Mouse (Mus musculus): ENCODE results near the gene Tspan4. TPM values are rescaled to one million over a fixed set of nuclear protein-coding genes. Genes with fewer than 3 reads are reported as not detected.

The Tspan4 gene
- polyA plus RNA-seq, 1 experiment: 0.31 TPM

DNA sequence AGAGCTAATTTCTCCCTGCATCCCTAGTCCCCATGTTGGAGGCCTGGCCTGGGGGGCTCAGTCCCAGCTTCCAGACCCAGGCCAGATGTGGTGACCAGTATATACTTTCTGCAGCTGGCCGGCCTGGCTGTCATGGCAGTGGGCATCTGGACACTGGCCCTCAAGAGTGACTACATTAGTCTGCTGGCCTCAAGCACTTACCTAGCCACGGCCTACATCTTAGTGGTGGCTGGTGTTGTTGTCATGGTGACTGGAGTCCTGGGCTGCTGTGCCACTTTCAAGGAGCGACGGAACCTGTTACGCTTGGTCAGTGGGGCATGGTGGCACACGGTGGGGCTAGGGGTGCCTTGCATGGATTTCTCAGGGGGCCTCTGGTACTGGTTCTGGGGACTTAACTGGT, 5.7 kb upstream of the Tspan4 start:
- H3K4me1 ChIP-seq (ENCODE audit: control insufficient read depth): peaks cover 78% of the 10 kb centered on the region
- peak overlapping the region; percentile 69 for H3K4me3 ChIP-seq (replicated peaks)
- H3K9me3 ChIP-seq (ENCODE audit: control insufficient read depth, low read length): peaks cover 7% of the 10 kb centered on the region; the same call in 1 of the 2 replicates
- TF ChIP-seq TAL1 (IDR thresholded peaks at IDR 0.05; ENCODE audit: low read length) (no peak), GATA1 (IDR thresholded peaks at IDR 0.05; ENCODE audit: low read length) (no peak)
- H3K36me3 ChIP-seq (ENCODE audit: control insufficient read depth): peaks cover 50% of the 10 kb centered on the region
- H3K27me3 ChIP-seq (ENCODE audit: control insufficient read depth): peaks cover 25% of the 10 kb centered on the region

DNA sequence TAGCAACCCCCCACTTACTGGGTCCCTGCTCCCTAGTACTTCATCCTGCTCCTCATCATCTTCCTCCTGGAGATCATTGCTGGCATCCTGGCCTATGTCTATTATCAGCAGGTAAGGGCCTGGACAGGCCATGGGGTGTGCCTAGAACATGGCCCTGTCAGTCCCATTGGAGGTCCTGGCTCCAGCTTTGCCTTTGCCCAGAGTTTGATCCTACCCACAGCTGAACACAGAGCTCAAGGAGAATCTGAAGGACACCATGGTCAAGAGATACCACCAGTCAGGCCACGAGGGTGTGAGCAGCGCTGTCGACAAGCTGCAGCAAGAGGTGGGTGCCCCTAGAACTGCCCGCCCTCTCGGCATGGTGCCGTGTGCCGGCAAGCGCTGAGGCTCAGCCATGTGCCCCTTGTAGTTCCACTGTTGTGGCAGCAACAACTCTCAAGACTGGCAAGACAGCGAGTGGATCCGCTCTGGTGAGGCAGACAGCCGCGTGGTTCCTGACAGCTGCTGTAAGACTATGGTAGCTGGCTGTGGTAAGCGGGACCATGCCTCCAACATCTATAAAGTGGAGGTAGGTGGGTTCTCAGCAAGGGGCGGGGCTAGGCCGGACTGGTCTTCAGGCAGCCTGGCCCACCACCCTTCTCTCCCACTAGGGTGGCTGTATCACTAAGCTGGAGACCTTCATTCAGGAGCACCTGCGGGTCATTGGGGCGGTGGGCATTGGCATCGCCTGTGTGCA, 5.0 kb upstream of the Tspan4 start:
- no peak overlapping the region for H3K4me3 ChIP-seq (replicated peaks)
- TF ChIP-seq TAL1 (IDR thresholded peaks at IDR 0.05; ENCODE audit: low read length) (no peak), GATA1 (IDR thresholded peaks at IDR 0.05; ENCODE audit: low read length) (no peak)

DNA sequence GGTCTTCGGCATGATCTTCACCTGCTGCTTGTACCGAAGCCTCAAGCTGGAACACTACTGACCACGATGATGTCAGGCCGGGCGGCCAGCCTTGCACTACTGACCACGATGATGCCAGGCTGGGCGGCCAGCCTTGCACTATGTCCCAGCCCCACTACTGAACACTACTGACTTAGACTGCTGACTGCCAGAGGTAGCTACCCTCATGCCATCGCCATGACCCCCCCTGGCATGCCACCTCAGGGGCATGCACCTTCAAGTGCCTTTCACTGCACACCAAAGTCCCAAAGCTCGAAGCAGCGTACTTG, 4.4 kb upstream of the Tspan4 start:
- Histone ChIP-seq H3K36me3 (ENCODE audit: control insufficient read depth) (peaks cover 50% of the 10 kb centered on the region), H3K27me3 (ENCODE audit: control insufficient read depth) (peaks cover 13% of the 10 kb centered on the region), H3K9me3 (ENCODE audit: control insufficient read depth, low read length) (no peaks in the 10 kb centered on the region), H3K4me3 (replicated peaks) (no peak overlapping the region), H3K4me1 (ENCODE audit: control insufficient read depth) (peaks cover 76% of the 10 kb centered on the region)
- no peak for TF ChIP-seq TAL1 (IDR thresholded peaks at IDR 0.05; ENCODE audit: low read length)
- TF ChIP-seq GATA1 (IDR thresholded peaks at IDR 0.05; ENCODE audit: low read length): no peak

More for the DNA sequence above, 5.0 kb upstream of the Tspan4 start:
- Histone ChIP-seq H3K36me3 (ENCODE audit: control insufficient read depth) (peaks cover 50% of the 10 kb centered on the region), H3K4me1 (ENCODE audit: control insufficient read depth) (peaks cover 75% of the 10 kb centered on the region), H3K27me3 (ENCODE audit: control insufficient read depth) (peaks cover 18% of the 10 kb centered on the region), H3K9me3 (ENCODE audit: control insufficient read depth, low read length) (peaks cover under 1% of the 10 kb centered on the region; the same call in 1 of the 2 replicates)

DNA sequence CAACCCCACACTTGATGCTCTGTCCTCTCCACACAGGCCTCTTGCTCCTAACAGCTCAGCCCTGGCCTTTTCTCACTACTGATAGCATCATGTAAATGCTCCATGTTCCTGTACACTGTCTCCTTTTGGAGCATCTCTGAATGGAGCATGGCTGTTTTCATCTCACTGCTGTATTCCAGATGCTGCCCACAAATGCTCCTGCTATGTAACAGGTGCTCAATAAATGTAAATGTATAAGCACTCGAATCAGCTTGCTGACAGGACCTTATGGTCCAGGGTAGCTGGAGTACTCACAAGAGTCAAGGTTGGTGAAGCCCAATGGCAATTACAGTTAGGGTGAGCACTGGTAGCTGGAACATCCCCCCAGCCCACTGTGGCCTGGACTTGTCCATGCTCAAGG, 3.8 kb upstream of the Tspan4 start:
- Histone ChIP-seq H3K27me3 (ENCODE audit: control insufficient read depth) (peaks cover 7% of the 10 kb centered on the region), H3K4me3 (replicated peaks) (no peak overlapping the region), H3K4me1 (ENCODE audit: control insufficient read depth) (peaks cover 81% of the 10 kb centered on the region), H3K9me3 (ENCODE audit: control insufficient read depth, low read length) (no peaks in the 10 kb centered on the region), H3K36me3 (ENCODE audit: control insufficient read depth) (peaks cover 50% of the 10 kb centered on the region)
- no peak for TF ChIP-seq TAL1 (IDR thresholded peaks at IDR 0.05; ENCODE audit: low read length)
- TF ChIP-seq GATA1 (IDR thresholded peaks at IDR 0.05; ENCODE audit: low read length): no peak

DNA sequence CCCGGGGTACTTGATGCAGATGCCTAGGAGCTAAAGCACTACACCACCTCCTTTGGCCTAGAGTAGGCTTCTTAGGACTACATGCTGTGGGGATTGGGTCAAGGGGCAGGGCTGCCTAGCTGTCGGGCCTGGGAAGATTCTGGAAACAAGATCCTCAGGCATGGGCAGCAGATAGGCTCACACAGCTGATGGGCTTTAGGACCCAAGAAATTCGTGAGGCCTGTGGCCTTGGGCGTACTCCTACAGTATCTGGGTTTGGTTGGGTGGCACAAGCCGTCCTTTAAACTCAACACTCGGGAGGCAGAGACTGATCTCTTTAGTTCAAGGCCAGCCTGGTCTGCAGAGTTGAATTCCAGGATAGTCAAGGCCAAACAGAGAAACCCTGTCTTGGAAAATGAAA, 2.8 kb upstream of the Tspan4 start:
- TF ChIP-seq GATA1 (IDR thresholded peaks at IDR 0.05; ENCODE audit: low read length) (no peak), TAL1 (IDR thresholded peaks at IDR 0.05; ENCODE audit: low read length) (no peak)
- Histone ChIP-seq H3K4me3 (replicated peaks) (no peak overlapping the region), H3K9me3 (ENCODE audit: control insufficient read depth, low read length) (no peaks in the 10 kb centered on the region), H3K4me1 (ENCODE audit: control insufficient read depth) (peaks cover 82% of the 10 kb centered on the region), H3K27me3 (ENCODE audit: control insufficient read depth) (no peaks in the 10 kb centered on the region; the same call in 1 of the 2 replicates), H3K36me3 (ENCODE audit: control insufficient read depth) (peaks cover 50% of the 10 kb centered on the region)

DNA sequence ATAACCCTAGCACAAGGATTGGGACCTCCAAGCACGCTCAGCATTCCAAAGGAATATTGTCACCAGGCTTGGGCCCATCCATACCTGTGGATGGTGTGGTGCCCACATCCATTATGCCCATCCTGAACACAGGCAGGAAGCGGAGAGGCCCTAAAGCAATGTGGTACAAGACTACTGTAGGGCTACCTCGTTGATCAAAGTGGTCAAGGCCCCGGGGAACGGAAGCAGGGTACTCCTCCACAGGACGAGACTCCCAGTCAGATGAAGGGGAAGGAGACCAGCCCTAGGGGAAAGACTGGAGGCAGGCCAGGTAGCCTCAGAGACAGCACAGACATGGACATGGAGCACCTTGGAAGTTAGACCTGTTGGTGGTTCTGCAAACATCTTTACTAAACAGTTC, 2.3 kb upstream of the Tspan4 start:
- Histone ChIP-seq H3K4me3 (replicated peaks) (no peak overlapping the region), H3K4me1 (ENCODE audit: control insufficient read depth) (peaks cover 82% of the 10 kb centered on the region), H3K36me3 (ENCODE audit: control insufficient read depth) (peaks cover 50% of the 10 kb centered on the region)

DNA sequence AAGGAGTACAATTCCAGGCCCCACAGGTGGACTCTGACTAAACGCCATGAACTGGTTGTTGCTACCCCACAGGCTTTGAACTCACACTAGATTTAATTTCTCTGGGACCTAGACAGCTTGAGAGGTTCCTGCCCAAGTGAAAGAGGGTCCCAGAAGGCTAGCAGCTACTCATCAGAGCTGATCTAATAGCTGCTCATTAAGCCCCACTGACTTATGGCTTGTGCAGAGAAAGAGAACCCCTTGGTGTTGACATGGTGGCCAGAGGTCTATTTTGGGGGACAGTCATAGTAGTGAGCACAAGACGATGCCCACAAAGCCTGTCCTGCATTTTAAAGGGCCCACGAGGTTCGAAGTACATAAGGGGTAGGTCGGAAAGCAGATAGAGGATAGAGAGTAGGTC, 880 bp upstream of the Tspan4 start:
- H3K27me3 ChIP-seq (ENCODE audit: control insufficient read depth): no peaks in the 10 kb centered on the region; the same call in 1 of the 2 replicates
- peaks cover 43% of the 10 kb centered on the region for H3K36me3 ChIP-seq (ENCODE audit: control insufficient read depth)
- no peak for TF ChIP-seq GATA1 (IDR thresholded peaks at IDR 0.05; ENCODE audit: low read length)
- TF ChIP-seq TAL1 (IDR thresholded peaks at IDR 0.05; ENCODE audit: low read length): no peak
- H3K9me3 ChIP-seq (ENCODE audit: control insufficient read depth, low read length): no peaks in the 10 kb centered on the region
- peaks cover 77% of the 10 kb centered on the region for H3K4me1 ChIP-seq (ENCODE audit: control insufficient read depth)
- peak overlapping the region; percentile 95 for H3K4me3 ChIP-seq (replicated peaks)

More for the DNA sequence above, 2.3 kb upstream of the Tspan4 start:
- no peaks in the 10 kb centered on the region; the same call in 1 of the 2 replicates for H3K27me3 ChIP-seq (ENCODE audit: control insufficient read depth)
- no peaks in the 10 kb centered on the region for H3K9me3 ChIP-seq (ENCODE audit: control insufficient read depth, low read length)
- TF ChIP-seq GATA1 (IDR thresholded peaks at IDR 0.05; ENCODE audit: low read length): no peak
- no peak for TF ChIP-seq TAL1 (IDR thresholded peaks at IDR 0.05; ENCODE audit: low read length)

DNA sequence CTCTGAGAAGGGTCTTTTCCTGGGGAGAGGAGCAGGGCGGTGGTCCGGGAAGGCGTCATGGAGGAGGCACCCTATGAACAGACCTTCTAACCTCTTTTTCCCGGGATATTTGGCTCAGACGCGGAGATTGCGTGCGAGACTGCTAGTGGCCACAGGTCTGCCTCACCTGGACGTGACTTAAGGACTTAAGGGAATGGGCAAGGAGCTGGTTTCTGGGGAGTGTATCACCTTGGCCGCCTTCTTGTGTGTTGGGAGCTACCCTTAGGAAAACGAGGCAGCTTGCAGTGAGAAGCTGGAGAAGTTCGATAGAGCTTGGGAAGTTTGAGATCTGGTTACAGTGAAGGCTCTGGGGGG, 742 bp downstream of the Tspan4 start:
- Histone ChIP-seq H3K9me3 (ENCODE audit: control insufficient read depth, low read length) (no peaks in the 10 kb centered on the region), H3K36me3 (ENCODE audit: control insufficient read depth) (peaks cover 27% of the 10 kb centered on the region), H3K4me1 (ENCODE audit: control insufficient read depth) (peaks cover 67% of the 10 kb centered on the region), H3K27me3 (ENCODE audit: control insufficient read depth) (peaks cover 4% of the 10 kb centered on the region), H3K4me3 (replicated peaks) (peak overlapping the region; percentile 95)
- TF ChIP-seq TAL1 (IDR thresholded peaks at IDR 0.05; ENCODE audit: low read length): no peak
- TF ChIP-seq GATA1 (IDR thresholded peaks at IDR 0.05; ENCODE audit: low read length): no peak

DNA sequence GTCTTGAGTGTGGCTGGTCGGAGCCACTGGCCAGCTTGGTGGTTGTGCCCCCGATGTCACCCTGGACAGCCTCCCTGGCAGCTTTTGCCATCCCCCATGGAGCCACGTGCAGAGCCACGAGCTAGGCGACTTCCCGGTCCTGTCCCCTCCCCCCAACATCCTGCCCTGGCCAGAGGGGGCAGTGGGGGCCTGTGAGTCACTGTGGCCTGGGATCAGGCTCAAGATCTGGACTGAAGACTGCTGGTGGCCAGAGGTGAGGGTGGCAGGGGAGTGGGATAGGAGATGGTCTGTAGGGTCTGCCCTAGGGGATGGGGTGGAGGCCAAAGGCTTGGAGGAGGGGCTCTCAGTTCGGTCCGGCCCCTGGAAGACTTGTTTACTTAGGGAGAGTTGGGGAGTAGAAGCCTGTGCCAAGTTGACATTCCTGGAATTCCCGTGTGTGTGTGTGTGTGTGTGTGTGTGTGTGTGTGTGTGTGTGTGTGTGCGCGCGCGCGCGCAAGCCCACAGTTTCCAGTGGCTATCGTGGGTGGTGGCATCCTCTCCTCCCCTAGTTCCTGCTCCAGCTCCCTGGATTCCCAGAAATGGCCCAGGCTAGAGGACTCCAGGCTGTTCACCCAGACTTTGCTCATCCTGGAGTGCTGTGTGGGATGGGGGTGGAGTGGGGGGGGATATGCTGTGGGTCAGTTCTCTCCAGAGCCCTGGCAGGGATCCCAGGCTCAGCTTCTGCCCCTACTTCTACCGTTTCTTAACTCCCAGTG, 1.4 kb downstream of the Tspan4 start:
- Histone ChIP-seq H3K4me1 (ENCODE audit: control insufficient read depth) (peaks cover 72% of the 10 kb centered on the region), H3K36me3 (ENCODE audit: control insufficient read depth) (peaks cover 21% of the 10 kb centered on the region)
- TF ChIP-seq GATA1 (IDR thresholded peaks at IDR 0.05; ENCODE audit: low read length) (no peak), TAL1 (IDR thresholded peaks at IDR 0.05; ENCODE audit: low read length) (no peak)

More for the DNA sequence above, 1.4 kb downstream of the Tspan4 start:
- H3K4me3 ChIP-seq (replicated peaks): peak overlapping the region; percentile 95
- H3K9me3 ChIP-seq (ENCODE audit: control insufficient read depth, low read length): no peaks in the 10 kb centered on the region
- peaks cover 10% of the 10 kb centered on the region for H3K27me3 ChIP-seq (ENCODE audit: control insufficient read depth)
